Mouse (Mus musculus) stomach, postnatal 0 days (tissue): Measurements from ENCODE around the gene Smyd4.

Experiments used
- CTCF ChIP-seq: IDR thresholded peaks from 2 replicates; pipeline ENCODE4 v1.5.1; 2016; ENCODE audit warnings: antibody characterized with exemption, low read depth, mild to moderate bottlenecking, moderate library complexity
- EP300 ChIP-seq: optimal IDR thresholded peaks from 2 replicates; pipeline ENCODE3; 2016; ENCODE audit warnings: antibody characterized with exemption

GRCm38 (mm10) chr11:75449695-75450094, 101.5 kb downstream of the Smyd4 start:
- no peak for TF ChIP-seq CTCF
- no peak for TF ChIP-seq EP300
